Mouse (Mus musculus) liver, adult 2 months (tissue): ENCODE data around the gene Ints14. TPM values are rescaled to one million over a fixed set of nuclear protein-coding genes. Genes with fewer than 3 reads are reported as not detected.

Experiments used
- DNase-seq: peaks from one replicate; pipeline ENCODE4 v3.0.0-alpha.2; 2011; ENCODE audit warnings: low read depth, low spot score; ENCODE audit errors: extremely low read depth
- H3K27ac ChIP-seq: fragments of 200-500 bp; replicated peaks from 2 replicates; pipeline ENCODE4 v1.5.1; 2012; ENCODE audit warnings: low read depth, mild to moderate bottlenecking, control low read depth, inconsistent platforms, low read length; ENCODE audit not compliant: insufficient read depth
- H3K27me3 ChIP-seq: fragments of 200-500 bp; 2 replicates; pipeline ENCODE4 v1.6.1; 2012; ENCODE audit warnings: mild to moderate bottlenecking, moderate library complexity, low read length, inconsistent platforms; ENCODE audit not compliant: control insufficient read depth, insufficient read depth
- H3K36me3 ChIP-seq: fragments of 200-500 bp; 2 replicates; pipeline ENCODE4 v1.6.1; 2012; ENCODE audit warnings: low read length, inconsistent platforms; ENCODE audit not compliant: control insufficient read depth, insufficient read depth
- H3K4me1 ChIP-seq: fragments of 200-500 bp; 2 replicates; pipeline ENCODE4 v1.6.1; 2011; ENCODE audit warnings: low read length; ENCODE audit not compliant: control insufficient read depth, insufficient read depth
- H3K4me3 ChIP-seq: fragments of 200-500 bp; 2 replicates; pipeline ENCODE4 v1.5.1; 2011; ENCODE audit warnings: low read depth, mild to moderate bottlenecking, control low read depth, low read length, moderate library complexity; ENCODE audit not compliant: insufficient read depth
- H3K79me2 ChIP-seq: fragments of 200-500 bp; 2 replicates; pipeline ENCODE4 v1.6.1; 2012; ENCODE audit warnings: inconsistent platforms, mild to moderate bottlenecking, low read length, moderate library complexity; ENCODE audit not compliant: control insufficient read depth, insufficient read depth
- H3K9ac ChIP-seq: fragments of 200-500 bp; 2 replicates; pipeline ENCODE4 v1.6.1; 2012; ENCODE audit warnings: low read depth, mild to moderate bottlenecking, control low read depth, inconsistent platforms, low read length
- CTCF ChIP-seq: fragments of 200-500 bp; IDR thresholded peaks from 2 replicates; pipeline ENCODE4 v1.5.1; 2011; ENCODE audit warnings: low read depth, low read length, control low read depth
- POLR2A ChIP-seq: fragments of 200-500 bp; IDR thresholded peaks from 2 replicates; pipeline ENCODE4 v1.6.1; 2011; ENCODE audit warnings: low read length, control low read depth; ENCODE audit not compliant: insufficient read depth; ENCODE audit errors: extremely low read depth
- WGBS: fragments of 180-500 bp; shearing (Covaris S2); methylation state at CpG from one replicate; pipeline ENCODE4 v1.1.7; 2018; 5-methylcytosine and 5-hydroxymethylcytosine counted together
- polyA plus RNA-seq: library from polyadenylated mRNA; depleted of rRNA; stranded (reverse); fragments of >200 nt; gene quantifications from 2 replicates; pipeline ENCODE4 v1.2.3, GENCODE M21; 2012; rRNA removed
- total RNA-seq: library from RNA; depleted of rRNA; stranded (reverse); fragments of >200 nt; gene quantifications from 2 replicates; pipeline ENCODE4 v1.2.3, GENCODE M21; 2014; rRNA removed

Ints14 gene
- total and polyA plus RNA-seq, 2 experiments: 4.7 to 5.4 TPM

DNA sequence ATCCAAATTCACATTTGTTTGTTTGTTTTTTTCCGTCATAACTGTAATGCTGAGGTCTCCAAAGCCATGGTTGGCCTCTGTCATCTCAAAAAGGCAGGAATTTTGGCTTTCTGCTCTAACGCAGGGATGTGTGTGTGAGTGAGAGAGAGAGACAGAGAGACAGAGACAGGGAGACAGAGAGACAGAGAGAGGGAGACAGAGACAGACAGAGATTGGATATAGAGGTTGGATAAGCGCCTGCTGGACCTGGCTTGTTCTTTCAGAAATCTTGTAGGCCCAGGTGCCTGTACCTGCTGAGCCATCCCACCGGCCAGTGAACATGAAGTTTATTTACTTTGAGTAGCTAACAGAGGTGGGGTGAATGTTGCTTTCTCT is 71.2 kb downstream of the Ints14 start:
- Histone ChIP-seq H3K79me2 (no peaks in the 10 kb centered on the region; the same call in 1 of the 2 replicates), H3K4me1 (peaks cover 8% of the 10 kb centered on the region), H3K36me3 (peaks cover 2% of the 10 kb centered on the region; the same call in 1 of the 2 replicates), H3K4me3 (peak overlapping the region; percentile 75), H3K9ac (peak overlapping the region; percentile 59), H3K27ac (peak overlapping the region; percentile 55), H3K27me3 (no peaks in the 10 kb centered on the region)
- WGBS: 29% methylated on average over 4 of the region's 4 CpGs
- TF ChIP-seq POLR2A (no peak), CTCF (no peak)
- DNase-seq: no peak

DNA sequence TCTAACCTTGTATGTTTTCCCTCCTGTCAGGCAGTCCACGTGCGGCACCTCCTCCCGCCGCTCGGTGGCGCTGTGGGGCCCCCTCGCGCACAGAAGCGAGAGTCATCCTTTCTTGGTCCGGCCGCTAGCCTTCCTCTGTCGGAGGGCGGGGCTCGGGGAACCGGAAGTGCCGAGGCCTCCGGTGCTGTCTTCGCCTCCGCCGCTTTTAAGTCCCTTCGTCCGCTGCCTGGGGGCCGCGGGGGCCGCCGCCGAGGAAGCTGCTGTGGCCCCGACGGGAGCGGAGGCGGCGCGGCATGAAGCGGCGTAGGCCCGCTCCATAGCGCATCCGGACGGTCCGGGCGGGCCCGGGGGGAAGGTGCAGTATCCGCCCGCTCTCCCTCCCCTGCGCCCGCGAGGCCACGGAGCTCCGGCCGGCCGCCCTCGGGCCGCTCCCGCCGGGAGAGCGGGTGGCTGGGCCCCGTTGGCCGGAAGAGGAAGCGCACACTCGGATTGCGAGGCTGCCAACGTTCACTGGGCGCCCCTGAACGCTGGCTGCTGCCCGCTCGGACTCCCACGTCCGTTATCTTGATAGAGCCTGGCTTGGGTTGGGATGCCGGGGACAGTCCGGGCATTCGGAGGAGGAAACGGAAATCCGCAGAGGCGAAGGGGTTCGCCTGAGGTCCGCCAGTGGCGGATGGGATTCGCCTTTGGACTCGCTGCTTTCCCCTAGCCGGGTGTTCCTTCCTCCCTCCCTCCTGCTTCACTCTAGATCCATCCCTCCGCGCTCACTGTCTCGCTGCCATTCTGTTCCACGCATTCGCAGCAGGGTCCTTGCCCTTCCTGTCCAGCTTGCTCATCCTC is 71.8 kb downstream of the Ints14 start, which contains the start of gene Dpp8:
Dpp8 (plus strand) TSS at position 146 of the 840 bp plus-strand sequence.
- Histone ChIP-seq H3K9ac (peak within 1 kb of the TSS; percentile 95), H3K79me2 (no peaks in the 10 kb centered on the region; the same call in 1 of the 2 replicates), H3K4me1 (peaks cover 11% of the 10 kb centered on the region), H3K4me3 (peak within 1 kb of the TSS; percentile 75), H3K36me3 (peaks cover 5% of the 10 kb centered on the region; the same call in 1 of the 2 replicates), H3K27ac (peak within 1 kb of the TSS; percentile 90), H3K27me3 (no peaks in the 10 kb centered on the region)
- TF ChIP-seq POLR2A: peak; percentile 81; the same call in 1 of the 2 replicates
- peak; percentile 91 for TF ChIP-seq CTCF
- DNase-seq: peak; percentile 79
- under 1% methylated on average over 85 of the region's 85 CpGs for WGBS

DNA sequence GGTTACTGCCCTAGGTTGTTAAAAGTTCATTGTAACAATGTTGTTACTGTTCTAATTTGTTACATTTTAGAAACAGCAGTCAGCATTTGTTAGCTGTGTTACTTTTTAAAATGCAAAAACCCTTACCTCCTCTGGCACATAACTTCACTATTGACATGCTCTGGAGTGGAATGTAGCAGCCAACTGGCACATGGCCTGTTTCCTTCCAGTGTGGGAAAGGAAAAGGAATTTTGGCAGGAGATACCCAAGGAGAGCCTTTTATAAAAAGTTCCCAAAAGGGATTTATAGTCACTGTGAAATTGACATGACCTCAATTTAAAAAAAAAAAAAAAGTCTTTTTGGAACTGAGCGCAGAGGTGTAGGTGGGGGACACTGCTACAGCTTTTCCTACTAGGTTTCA is 75.8 kb downstream of the Ints14 start:
- Histone ChIP-seq H3K4me3 (no peak overlapping the region), H3K27me3 (no peaks in the 10 kb centered on the region), H3K4me1 (peaks cover 11% of the 10 kb centered on the region), H3K27ac (0 out of 2 replicates have a peak overlapping the region, but pooled peaks have one; percentile 15), H3K79me2 (peaks cover 11% of the 10 kb centered on the region; the same call in 1 of the 2 replicates), H3K36me3 (peaks cover 35% of the 10 kb centered on the region), H3K9ac (no peak overlapping the region)
- TF ChIP-seq POLR2A: no peak
- no peak for TF ChIP-seq CTCF
- 45% methylated on average over 1 of the region's 1 CpGs for WGBS
- DNase-seq: peak; percentile 84

Other genes with a start within 250 kb of the Ints14 start
- 81.2 and 85.2 TPM in 2 replicates for gene Rab11a, start 223.1 kb upstream of the Ints14 start, total RNA-seq
- 57.7 and 69.2 TPM in 2 replicates for gene Rab11a, start 223.1 kb upstream of the Ints14 start, polyA plus RNA-seq
- gene Dennd4a, start 149.6 kb upstream of the Ints14 start, total RNA-seq: 17.1 and 22.4 TPM in 2 replicates
- gene Dennd4a, start 149.6 kb upstream of the Ints14 start, polyA plus RNA-seq: 7.0 and 8.0 TPM in 2 replicates
- not detected in 2 replicates for gene Slc24a1, start 9.3 kb upstream of the Ints14 start, total RNA-seq
- gene Slc24a1, start 9.3 kb upstream of the Ints14 start, polyA plus RNA-seq: not detected in 2 replicates
- 165 TPM in 2 replicates for gene Hacd3, start 60.8 kb downstream of the Ints14 start, total RNA-seq
- 67.7 and 68.6 TPM in 2 replicates for gene Hacd3, start 60.8 kb downstream of the Ints14 start, polyA plus RNA-seq
- gene Dpp8, start 71.5 kb downstream of the Ints14 start, total RNA-seq: 42.8 and 46.2 TPM in 2 replicates
- 18.8 and 20.4 TPM in 2 replicates for gene Dpp8, start 71.5 kb downstream of the Ints14 start, polyA plus RNA-seq
- gene Igdcc4, start 140.6 kb downstream of the Ints14 start, total RNA-seq: 0.18 and 0.20 TPM in 2 replicates
- 0.09 and 0.12 TPM in 2 replicates for gene Igdcc4, start 140.6 kb downstream of the Ints14 start, polyA plus RNA-seq
- gene Igdcc3, start 180.3 kb downstream of the Ints14 start, total RNA-seq: not detected in 2 replicates
- gene Igdcc3, start 180.3 kb downstream of the Ints14 start, polyA plus RNA-seq: not detected in 2 replicates
- gene Parp16, start 234.4 kb downstream of the Ints14 start, total RNA-seq: 11.3 and 12.6 TPM in 2 replicates
- 11.4 and 13.6 TPM in 2 replicates for gene Parp16, start 234.4 kb downstream of the Ints14 start, polyA plus RNA-seq